Mouse (Mus musculus) kidney, postnatal 36 days (tissue): ENCODE data around the gene Dtx3.
"Not testable (repeated sequence)": the region's sequence is repeated elsewhere in the genome, so short reads cannot be mapped to it uniquely, and the experiment has no call there.

Experiments
- DNase-seq, 2 experiments: peaks; one replicate each; pipeline ENCODE4 v3.0.0; 2021 to 2022; ENCODE audit warnings: mixed read lengths in 2 of 2

Gene Dtx3

GRCm38 (mm10) chr10:127203106-127203505 is 7.6 kb upstream of the Dtx3 start:
- no peak for DNase-seq

GRCm38 (mm10) chr10:127200279-127200678 is 4.8 kb upstream of the Dtx3 start:
- DNase-seq, result no peak

- no peak for DNase-seq
Observed at GRCm38 (mm10) chr10:127199474-127199873, 3.9 kb upstream of the Dtx3 start.

- DNase-seq, result no peak
Observed at GRCm38 (mm10) chr10:127199068-127199467, 3.5 kb upstream of the Dtx3 start.

- peak in 1 of 2 experiments; percentile 50 for DNase-seq
Observed at GRCm38 (mm10) chr10:127198492-127198891, 3.0 kb upstream of the Dtx3 start.

- no peak for DNase-seq
Observed at GRCm38 (mm10) chr10:127197505-127198110, 2.1 kb upstream of the Dtx3 start.

GRCm38 (mm10) chr10:127197104-127197503 is 1.6 kb upstream of the Dtx3 start:
- DNase-seq, result no peak

- DNase-seq, result peak; percentile 75 to 79
Observed at GRCm38 (mm10) chr10:127196392-127196791, 864 bp upstream of the Dtx3 start.

GRCm38 (mm10) chr10:127194428-127195327 is 850 bp downstream of the Dtx3 start:
- DNase-seq, result peak; percentile 87 to 91

GRCm38 (mm10) chr10:127193011-127193410 is 2.5 kb downstream of the Dtx3 start:
- DNase-seq, result no peak

- not testable (repeated sequence) for DNase-seq
Observed at GRCm38 (mm10) chr10:127192057-127192328, 3.5 kb downstream of the Dtx3 start.

GRCm38 (mm10) chr10:127191191-127192056 is 4.1 kb downstream of the Dtx3 start:
- DNase-seq, result no peak

GRCm38 (mm10) chr10:127190398-127191190 is 4.9 kb downstream of the Dtx3 start:
- DNase-seq, result no peak

GRCm38 (mm10) chr10:127189651-127190381 is 5.7 kb downstream of the Dtx3 start, which contains the start of gene Arhgef25:
Gene Arhgef25, minus strand, starts transcription at chr10:127190083.
- peak in 1 of 2 experiments; percentile 46 for DNase-seq

- DNase-seq, result peak in 1 of 2 experiments; percentile 52
Observed at GRCm38 (mm10) chr10:127189116-127189650, 6.3 kb downstream of the Dtx3 start.

GRCm38 (mm10) chr10:127188465-127189115 is 6.9 kb downstream of the Dtx3 start:
- DNase-seq, result peak in 1 of 2 experiments; percentile 69

- no peak for DNase-seq
Observed at GRCm38 (mm10) chr10:127188079-127188453, 7.5 kb downstream of the Dtx3 start.

- no peak for DNase-seq
Observed at GRCm38 (mm10) chr10:127187371-127188078, 8.0 kb downstream of the Dtx3 start.

- DNase-seq, result no peak
Observed at GRCm38 (mm10) chr10:127186451-127186850, 9.1 kb downstream of the Dtx3 start.

GRCm38 (mm10) chr10:127185506-127185905 is 10.0 kb downstream of the Dtx3 start:
- no peak for DNase-seq
